ENCODE assay signal across 8 mouse cellular contexts in genomic region chr17:83214161-83214592, GRCm38 (mm10). TPM values are rescaled to one million over a fixed set of nuclear protein-coding genes. Genes with fewer than 3 reads are reported as not detected.
A peak's percentile ranks its signal among the peaks of the same experiment; 100 is the strongest.
DNase-seq lines count a peak whose midpoint lies in the region; ATAC-seq and TF ChIP-seq lines count a peak whose summit lies in the region.

No protein-coding gene starts in this region.

- H3K36me3 ChIP-seq in intestine, embryonic 14.5 days (ENCODE audit: control insufficient read depth, insufficient read depth, low read length) = no peaks in the 10 kb centered on the region
- no peaks in the 10 kb centered on the region for H3K36me3 ChIP-seq in liver, embryonic 12.5 days
- H3K36me3 ChIP-seq in midbrain, postnatal 0 days (ENCODE audit: insufficient read depth, low read length) = no peaks in the 10 kb centered on the region

- peak overlapping the region; percentile 89 for H3K4me2 ChIP-seq in intestine, embryonic 14.5 days (ENCODE audit: low read length)
- H3K4me2 ChIP-seq in liver, embryonic 12.5 days = peak overlapping the region; percentile 74
- H3K4me2 ChIP-seq in midbrain, postnatal 0 days (ENCODE audit: low read depth, low read length, poor library complexity, severe bottlenecking) = peak overlapping the region; percentile 96

- H3K27ac ChIP-seq in bone marrow, adult 2 months (ENCODE audit: control insufficient read depth, insufficient read depth, low read depth, low read length, poor library complexity) = no peak overlapping the region
- peak overlapping the region; percentile 84 for H3K27ac ChIP-seq in intestine, embryonic 14.5 days (ENCODE audit: low read depth)
- H3K27ac ChIP-seq in liver, embryonic 12.5 days = peak overlapping the region; percentile 82
- peak overlapping the region; percentile 70 for H3K27ac ChIP-seq in midbrain, postnatal 0 days (ENCODE audit: low read depth, low read length)

- intact Hi-C loops in gastrocnemius, postnatal 14 days (cut with DNase I; ENCODE audit: low total_unique reads) = no loop called here

- ATAC-seq in intestine, embryonic 14.5 days (replicated peaks; ENCODE audit: low FRiP score, low TSS enrichment, low read depth) = peak; percentile 15; the same call in 1 of the 2 replicates
- peak; percentile 12 for ATAC-seq in liver, embryonic 12.5 days
- ATAC-seq in midbrain, postnatal 0 days (ENCODE audit: low FRiP score) = peak; percentile 36

- peak; percentile 57 for DNase-seq in ovary, postnatal 36 days (ENCODE audit: low spot score)
- no peak for DNase-seq in ovary, postnatal 14 days (ENCODE audit: low spot score)
- peak; percentile 64 for DNase-seq in gastrocnemius, postnatal 14 days
- DNase-seq in intestine, embryonic 14.5 days (ENCODE audit: low spot score) = peak; percentile 82
- peak; percentile 73 for DNase-seq in midbrain, postnatal 0 days (ENCODE audit: low spot score)
- DNase-seq in T-cell, adult 2 months (ENCODE audit: low spot score) = no peak

- H3K27me3 ChIP-seq in intestine, embryonic 14.5 days (replicated peaks; ENCODE audit: control insufficient read depth, insufficient read depth, low read length) = no peaks in the 10 kb centered on the region
- H3K27me3 ChIP-seq in liver, embryonic 12.5 days (replicated peaks) = peaks cover 64% of the 10 kb centered on the region
- H3K27me3 ChIP-seq in midbrain, postnatal 0 days (ENCODE audit: insufficient read depth, low read length) = peaks cover 30% of the 10 kb centered on the region

- H3K9me3 ChIP-seq in intestine, embryonic 14.5 days (ENCODE audit: control insufficient read depth, low read length) = no peaks in the 10 kb centered on the region
- no peaks in the 10 kb centered on the region for H3K9me3 ChIP-seq in liver, embryonic 12.5 days (replicated peaks)
- no peaks in the 10 kb centered on the region for H3K9me3 ChIP-seq in midbrain, postnatal 0 days (ENCODE audit: low read length)

- no peak for TF ChIP-seq POLR2A in bone marrow, adult 2 months (IDR thresholded peaks at IDR 0.05; ENCODE audit: borderline replicate concordance, control insufficient read depth, low read depth, low read length)

- H3K4me1 ChIP-seq in bone marrow, adult 2 months (ENCODE audit: control insufficient read depth, insufficient read depth, low read length) = no peaks in the 10 kb centered on the region; the same call in 1 of the 2 replicates
- peaks cover 40% of the 10 kb centered on the region for H3K4me1 ChIP-seq in intestine, embryonic 14.5 days (replicated peaks; ENCODE audit: control insufficient read depth, insufficient read depth, low read length)
- peaks cover 39% of the 10 kb centered on the region for H3K4me1 ChIP-seq in liver, embryonic 12.5 days
- peaks cover 12% of the 10 kb centered on the region; the same call in 1 of the 2 replicates for H3K4me1 ChIP-seq in midbrain, postnatal 0 days (ENCODE audit: insufficient read depth, low read length)

- 1% methylated on average over 16 of the region's 16 CpGs for WGBS in bone marrow, adult 2 months
- 1% methylated on average over 16 of the region's 16 CpGs for WGBS in intestine, embryonic 14.5 days
- 1% methylated on average over 16 of the region's 16 CpGs for WGBS in liver, embryonic 12.5 days (ENCODE audit: insufficient replicate concordance)
- WGBS in midbrain, postnatal 0 days = 1% methylated on average over 16 of the region's 16 CpGs

- H3K4me3 ChIP-seq in bone marrow, adult 2 months (replicated peaks; ENCODE audit: control insufficient read depth, low read depth, low read length) = peak overlapping the region; percentile 39
- H3K4me3 ChIP-seq in intestine, embryonic 14.5 days (ENCODE audit: low read depth, low read length) = peak overlapping the region; percentile 89
- H3K4me3 ChIP-seq in liver, embryonic 12.5 days = peak overlapping the region; percentile 65
- H3K4me3 ChIP-seq in midbrain, postnatal 0 days (ENCODE audit: low read depth, low read length) = peak overlapping the region; percentile 74

- TF ChIP-seq CTCF in bone marrow, adult 2 months (IDR thresholded peaks at IDR 0.05; ENCODE audit: control insufficient read depth, insufficient read depth, low read length) = peak; percentile 12; the same call in 1 of the 2 replicates
- TF ChIP-seq CTCF in midbrain, postnatal 0 days (IDR thresholded peaks at IDR 0.05) = peak; percentile 29; the same call in 1 of the 2 replicates

- peak overlapping the region; percentile 98 for H3K9ac ChIP-seq in intestine, embryonic 14.5 days (ENCODE audit: low read length)
- peak overlapping the region; percentile 73 for H3K9ac ChIP-seq in liver, embryonic 12.5 days
- peak overlapping the region; percentile 91 for H3K9ac ChIP-seq in midbrain, postnatal 0 days (replicated peaks; ENCODE audit: low read length, poor library complexity, severe bottlenecking)

RNA-seq across cellular contexts. Expression of gene Pkdcc, which starts 0.9 kb away (rescaled TPM):
- 3.0 TPM in 1 of 2 replicates, not detected in the other for polyA plus RNA-seq in bone marrow, adult 2 months (2011; ENCODE audit: insufficient read depth, insufficient read length, low replicate concordance, missing spikeins)
- 10 to 100 TPM; 56.6 to 62.4 TPM for total RNA-seq in gastrocnemius, postnatal 14 days (2021)
- 33.3 and 44.2 TPM in 2 replicates for polyA plus RNA-seq in intestine, embryonic 14.5 days (2014; fragmentation: Nextera tagmentation; extraction: Ambion mirVana)
- 7.5 and 7.7 TPM in 2 replicates for polyA plus RNA-seq in liver, embryonic 12.5 days (2016; fragmentation: Nextera tagmentation; extraction: Ambion mirVana)
- 27.8 and 33.7 TPM in 2 replicates for total RNA-seq in midbrain, postnatal 0 days (2014; rRNA removed)
- 2.1 and 2.2 TPM in 2 replicates for polyA plus RNA-seq in midbrain, postnatal 0 days (2015; fragmentation: Nextera tagmentation; extraction: Ambion mirVana)

Comparison
In these comparisons a context has a peak if more than half of its experiments do, and no peak if none do; other contexts are left out.
1. DNase-seq: peak in ovary, postnatal 36 days (single experiment), gastrocnemius, postnatal 14 days (single experiment), intestine, embryonic 14.5 days (single experiment) and midbrain, postnatal 0 days (single experiment); none in ovary, postnatal 14 days (single experiment) and T-cell, adult 2 months (single experiment).
2. H3K4me3 ChIP-seq: peak in every context shown above with its lines; median percentile 89 in intestine, embryonic 14.5 days; 74 in midbrain, postnatal 0 days; 65 in liver, embryonic 12.5 days; 39 in bone marrow, adult 2 months.
3. Peak in every context shown above with its lines, with median percentiles within 50 percentile points of each other: ATAC-seq, H3K4me2 ChIP-seq and H3K9ac ChIP-seq.